Mouse (Mus musculus) liver, embryonic 11.5 days (tissue): ENCODE data around the gene Gm45618. TPM values are rescaled to one million over a fixed set of nuclear protein-coding genes. Genes with fewer than 3 reads are reported as not detected.

Experiments used
- ATAC-seq: fragments of 200-750 bp; cut with Nextera tagmentation; replicated peaks from 2 replicates; pipeline ENCODE4 v1.8.0; 2017; ENCODE audit warnings: moderate number of reproducible peaks, mild to moderate bottlenecking, moderate TSS enrichment, moderate library complexity; ENCODE audit not compliant: low FRiP score
- DNase-seq: peaks from one replicate; pipeline ENCODE4 v3.0.0-alpha.2; 2017; ENCODE audit warnings: low spot score
- H3K27ac ChIP-seq: fragments of 300-500 bp; sonication (generic); 2 replicates; pipeline ENCODE4 v1.5.1; 2014; ENCODE audit warnings: mild to moderate bottlenecking, low read depth, low read length, control low read depth
- H3K27me3 ChIP-seq: fragments of 300-500 bp; sonication (generic); replicated peaks from 2 replicates; pipeline ENCODE4 v1.6.1; 2014; ENCODE audit warnings: low read length, mixed read lengths; ENCODE audit not compliant: control insufficient read depth, insufficient read depth
- H3K36me3 ChIP-seq: fragments of 300-500 bp; sonication (generic); 2 replicates; pipeline ENCODE4 v1.6.1; 2014; ENCODE audit warnings: mild to moderate bottlenecking, low read length, moderate library complexity, mixed read lengths; ENCODE audit not compliant: control insufficient read depth, insufficient read depth
- H3K4me1 ChIP-seq: fragments of 300-500 bp; sonication (generic); replicated peaks from 2 replicates; pipeline ENCODE4 v1.6.1; 2014; ENCODE audit warnings: low read length, mixed read lengths; ENCODE audit not compliant: control insufficient read depth, insufficient read depth
- H3K4me2 ChIP-seq: fragments of 300-500 bp; sonication (generic); 2 replicates; pipeline ENCODE4 v1.6.1; 2014; ENCODE audit warnings: mild to moderate bottlenecking, control low read depth, moderate library complexity
- H3K4me3 ChIP-seq: fragments of 300-500 bp; sonication (generic); 2 replicates; pipeline ENCODE4 v1.5.1; 2014; ENCODE audit warnings: low read depth, low read length, control low read depth
- H3K9ac ChIP-seq: fragments of 300-500 bp; sonication (generic); 2 replicates; pipeline ENCODE4 v1.6.1; 2014; ENCODE audit warnings: low read depth, low read length, control low read depth
- H3K9me3 ChIP-seq: fragments of 300-500 bp; sonication (generic); 2 replicates; pipeline ENCODE4 v1.6.1; 2016; ENCODE audit warnings: low read length, inconsistent platforms, mixed read lengths; ENCODE audit not compliant: control insufficient read depth
- WGBS: fragments of 180-500 bp; shearing (Covaris S2); extraction: QIAGEN DNeasy Blood & Tissue Kit; methylation state at CpG from one replicate; pipeline ENCODE4 v1.1.7; 2014; 5-methylcytosine and 5-hydroxymethylcytosine counted together
- polyA plus RNA-seq: library from polyadenylated mRNA; unstranded; fragments of >200 nt; fragmentation: Nextera tagmentation; extraction: Ambion mirVana; gene quantifications from 2 replicates; pipeline ENCODE4 v1.2.1, GENCODE M21; 2014

The Gm45618 gene
- polyA plus RNA-seq, 1 experiment from 2014 or later: not detected

- Histone ChIP-seq H3K4me2 (peak overlapping the region; percentile 33; the same call in 1 of the 2 replicates), H3K36me3 (no peaks in the 10 kb centered on the region), H3K9ac (no peak overlapping the region), H3K4me3 (no peak overlapping the region), H3K9me3 (no peaks in the 10 kb centered on the region), H3K27me3 (peaks cover 10% of the 10 kb centered on the region), H3K27ac (no peak overlapping the region), H3K4me1 (no peaks in the 10 kb centered on the region; the same call in 1 of the 2 replicates)
- ATAC-seq (peak; percentile 79), DNase-seq (no peak)
- WGBS: 17% methylated on average over 13 of the region's 13 CpGs
Measured at GRCm38 (mm10) chr7:142070458-142071211, 49.9 kb downstream of the Gm45618 start.

Other genes with a start within 250 kb of the Gm45618 start
- 37.7 and 41.9 TPM in 2 replicates for gene Tollip, start 202.2 kb downstream of the Gm45618 start, polyA plus RNA-seq
- 0.34 and 0.61 TPM in 2 replicates for gene Brsk2, start 171.0 kb downstream of the Gm45618 start, polyA plus RNA-seq
- gene Mob2, start 59.7 kb downstream of the Gm45618 start, polyA plus RNA-seq: 63.1 and 67.1 TPM in 2 replicates
- 2.5 and 2.6 TPM in 2 replicates for gene Dusp8, start 24.9 kb downstream of the Gm45618 start, polyA plus RNA-seq
- gene Gm39115, start 15.3 kb upstream of the Gm45618 start, polyA plus RNA-seq: not detected in 2 replicates
- gene Gm45337, start 23.9 kb upstream of the Gm45618 start, polyA plus RNA-seq: not detected in 2 replicates
- gene Gm29735, start 36.4 kb upstream of the Gm45618 start, polyA plus RNA-seq: not detected in 2 replicates
- not detected in 2 replicates for gene Gm4553, start 45.0 kb upstream of the Gm45618 start, polyA plus RNA-seq
- gene Krtap5-2, start 55.3 kb upstream of the Gm45618 start, polyA plus RNA-seq: not detected in 2 replicates
- not detected in 2 replicates for gene Gm10153, start 69.7 kb upstream of the Gm45618 start, polyA plus RNA-seq
- not detected in 2 replicates for gene Krtap5-3, start 80.6 kb upstream of the Gm45618 start, polyA plus RNA-seq
- gene Gm7579, start 91.1 kb upstream of the Gm45618 start, polyA plus RNA-seq: not detected in 2 replicates
- gene Krtap5-5, start 109.2 kb upstream of the Gm45618 start, polyA plus RNA-seq: not detected in 2 replicates
- not detected in 2 replicates for gene Gm40460, start 120.3 kb upstream of the Gm45618 start, polyA plus RNA-seq
- not detected in 2 replicates for gene Gm2431, start 137.6 kb upstream of the Gm45618 start, polyA plus RNA-seq
- not detected in 2 replicates for gene Gm4559, start 153.6 kb upstream of the Gm45618 start, polyA plus RNA-seq
- not detected in 2 replicates for gene Krtap5-1, start 176.4 kb upstream of the Gm45618 start, polyA plus RNA-seq
- not detected in 2 replicates for gene Krtap5-4, start 182.8 kb upstream of the Gm45618 start, polyA plus RNA-seq